ENCODE assay signal across 9 mouse cellular contexts in the genomic region with DNA sequence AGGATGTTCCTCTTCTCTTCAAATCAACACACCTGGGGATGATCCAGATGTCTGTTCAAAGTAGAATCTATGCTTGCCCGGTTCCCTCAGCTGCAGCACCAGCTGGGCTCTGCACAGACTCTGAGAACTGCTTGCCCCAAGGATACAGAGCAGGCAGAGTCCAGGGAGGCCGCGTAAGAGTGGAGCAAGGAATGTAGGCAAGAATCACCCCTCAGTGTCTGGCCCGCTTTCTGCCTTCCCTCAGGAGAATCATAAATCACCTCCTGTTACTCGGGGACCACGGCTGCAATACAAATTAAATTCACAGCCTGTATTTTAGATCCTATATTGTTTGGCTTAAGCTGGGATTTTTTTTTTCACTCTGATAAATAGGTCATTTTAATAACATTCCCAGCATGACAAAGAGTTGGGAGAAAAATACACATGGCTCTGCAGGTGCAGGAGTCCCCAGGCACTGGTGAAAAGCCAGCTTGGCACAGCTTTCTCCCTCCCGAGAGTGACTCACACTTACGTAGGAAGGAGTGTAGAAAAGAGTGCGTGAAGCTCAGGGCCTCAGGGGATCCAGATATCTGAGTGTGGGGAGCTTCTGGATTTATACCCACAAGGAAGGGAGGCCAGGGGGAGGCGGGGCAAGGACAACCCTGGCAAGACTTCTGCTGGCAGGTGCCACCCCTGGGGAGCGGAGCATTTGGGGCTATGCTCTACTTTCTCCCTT.
DNase-seq lines count a peak whose midpoint lies in the region; ATAC-seq lines count a peak whose summit lies in the region.
"Had no signal": no experiment of that assay in that cellular context is flagged by ENCODE, and none has a peak within 500 bp of the region (broad histone marks: within the 10 kb centered on the region; RNA-seq: fewer than 3 reads in every experiment).

No protein-coding gene starts in this region.

- no peaks in the 10 kb centered on the region for H3K9me3 ChIP-seq in kidney, embryonic 15.5 days (replicated peaks)
- H3K9me3 ChIP-seq in liver, embryonic 11.5 days (ENCODE audit: control insufficient read depth, low read length), result no peaks in the 10 kb centered on the region
- H3K9me3 ChIP-seq: heart, embryonic 15.5 days had no signal

- no peak overlapping the region for H3K9ac ChIP-seq in kidney, embryonic 15.5 days
- no peak overlapping the region for H3K9ac ChIP-seq in liver, embryonic 11.5 days (ENCODE audit: low read depth, low read length)
- H3K9ac ChIP-seq: heart, embryonic 15.5 days had no signal

- H3K36me3 ChIP-seq in kidney, embryonic 15.5 days, result no peaks in the 10 kb centered on the region
- no peaks in the 10 kb centered on the region for H3K36me3 ChIP-seq in liver, embryonic 11.5 days (ENCODE audit: control insufficient read depth, insufficient read depth, low read length)
- H3K36me3 ChIP-seq: heart, embryonic 15.5 days had no signal

- 0 out of 2 replicates have a peak, but pooled peaks have one; percentile 40 for ATAC-seq in kidney, embryonic 15.5 days (replicated peaks; ENCODE audit: low FRiP score)
- ATAC-seq in cerebellum, adult (ENCODE audit: insufficient number of reproducible peaks, low FRiP score, low TSS enrichment), result peak; percentile 75
- no peak for ATAC-seq in liver, embryonic 11.5 days (replicated peaks; ENCODE audit: low FRiP score)

- H3K4me3 ChIP-seq in kidney, embryonic 15.5 days (replicated peaks), result no peak overlapping the region
- no peak overlapping the region for H3K4me3 ChIP-seq in liver, embryonic 11.5 days (ENCODE audit: low read depth, low read length)
- H3K4me3 ChIP-seq: heart, embryonic 15.5 days had no signal

- 32% methylated on average over 11 of the region's 11 CpGs for WGBS in kidney, embryonic 15.5 days
- 58% methylated on average over 11 of the region's 11 CpGs for WGBS in liver, embryonic 11.5 days

- DNase-seq in kidney, adult 9 months, result no peak
- DNase-seq in frontal cortex, postnatal 25 days (ENCODE audit: low spot score in 2 of 2), result peak; percentile 16 to 36
- DNase-seq in layer of hippocampus, postnatal 10 days (ENCODE audit: low spot score in 2 of 2), result peak; percentile 21 to 33
- DNase-seq in right cerebral cortex, adult 18-20 months, result peak; percentile 87
- no peak for DNase-seq in liver, embryonic 11.5 days (ENCODE audit: low spot score)
- no peak for DNase-seq in thymus, postnatal 14 days

- no peak overlapping the region for H3K27ac ChIP-seq in kidney, embryonic 15.5 days
- H3K27ac ChIP-seq in liver, embryonic 11.5 days (ENCODE audit: low read depth, low read length), result no peak overlapping the region
- H3K27ac ChIP-seq: heart, embryonic 15.5 days had no signal

- H3K27me3 ChIP-seq in kidney, embryonic 15.5 days, result no peaks in the 10 kb centered on the region
- no peaks in the 10 kb centered on the region for H3K27me3 ChIP-seq in liver, embryonic 11.5 days (replicated peaks; ENCODE audit: control insufficient read depth, insufficient read depth, low read length)
- H3K27me3 ChIP-seq: heart, embryonic 15.5 days had no signal

- peaks cover 13% of the 10 kb centered on the region for H3K4me1 ChIP-seq in kidney, embryonic 15.5 days
- H3K4me1 ChIP-seq in liver, embryonic 11.5 days (replicated peaks; ENCODE audit: control insufficient read depth, insufficient read depth, low read length), result no peaks in the 10 kb centered on the region
- H3K4me1 ChIP-seq: heart, embryonic 15.5 days had no signal

- no peak overlapping the region for H3K4me2 ChIP-seq in kidney, embryonic 15.5 days
- no peak overlapping the region for H3K4me2 ChIP-seq in liver, embryonic 11.5 days
- H3K4me2 ChIP-seq: heart, embryonic 15.5 days had no signal

Comparison
In these comparisons a context has a peak if more than half of its experiments do, and no peak if none do; other contexts are left out.
1. DNase-seq: peak in frontal cortex, postnatal 25 days (2 of 2), layer of hippocampus, postnatal 10 days (2 of 2) and right cerebral cortex, adult 18-20 months (single experiment); none in kidney, adult 9 months (single experiment), liver, embryonic 11.5 days (single experiment) and thymus, postnatal 14 days (single experiment).